Mouse (Mus musculus): ENCODE results near the gene Plekhm1.

Plekhm1 gene

GRCm38 (mm10) chr11:103394025-103394424, 18.5 kb downstream of the Plekhm1 start:
- DNase-seq (ENCODE audit: low spot score): no peak

DNA sequence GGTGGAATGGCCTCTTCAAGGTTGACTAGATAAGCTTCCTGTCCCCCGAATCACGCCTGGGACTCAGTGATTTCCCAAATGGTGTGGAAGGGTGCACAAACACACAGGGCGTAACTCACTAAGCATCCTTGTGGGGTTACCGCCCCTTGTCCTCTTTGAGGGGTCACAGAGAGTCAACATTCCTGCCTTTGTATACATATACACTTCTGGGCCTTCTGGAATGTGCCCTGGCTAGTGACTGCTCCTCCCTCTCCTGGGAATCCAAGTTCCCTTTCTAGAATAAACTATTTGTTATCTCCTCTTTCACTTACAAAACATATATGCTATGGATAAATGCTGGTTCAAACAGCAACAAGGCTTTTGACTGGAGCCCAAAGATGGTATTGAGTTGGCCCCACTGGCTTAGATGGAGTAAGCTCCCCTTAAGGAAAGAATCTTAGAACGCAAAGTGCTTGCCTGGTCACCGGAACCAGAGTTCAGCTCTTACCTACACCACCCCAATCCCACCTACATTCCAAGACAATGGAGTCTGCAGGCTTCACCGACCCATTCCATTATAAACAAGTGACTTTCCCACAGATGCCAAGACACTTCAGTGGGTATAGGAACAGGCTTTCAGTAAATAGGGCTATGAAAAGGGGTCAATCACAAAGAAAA, 24.5 kb downstream of the Plekhm1 start:
- DNase-seq (ENCODE audit: low spot score): peak; percentile 80

DNA sequence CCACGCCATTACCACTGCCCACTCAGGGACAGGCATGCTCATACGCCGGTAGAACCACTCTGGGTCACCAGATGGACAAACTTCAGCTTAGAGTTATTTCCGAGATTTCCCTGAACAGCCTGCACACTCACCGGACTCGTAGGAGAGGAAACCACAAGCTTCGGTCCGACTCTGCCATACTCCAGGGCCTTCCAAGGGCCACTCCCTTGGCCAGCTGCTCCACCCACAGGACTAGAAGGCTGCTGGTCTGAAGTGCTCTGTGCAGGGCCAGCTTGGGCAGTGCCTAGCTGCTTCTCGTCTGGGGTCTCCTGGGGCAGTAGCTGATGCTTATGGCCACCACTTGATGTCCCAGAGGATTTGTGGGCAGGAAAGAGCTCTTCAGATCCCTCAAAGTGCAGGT, 25.7 kb downstream of the Plekhm1 start:
- DNase-seq (ENCODE audit: low spot score): peak; percentile 77

GRCm38 (mm10) chr11:103381956-103382613, 30.4 kb downstream of the Plekhm1 start:
- peak; percentile 91 for DNase-seq (ENCODE audit: low spot score)

DNA sequence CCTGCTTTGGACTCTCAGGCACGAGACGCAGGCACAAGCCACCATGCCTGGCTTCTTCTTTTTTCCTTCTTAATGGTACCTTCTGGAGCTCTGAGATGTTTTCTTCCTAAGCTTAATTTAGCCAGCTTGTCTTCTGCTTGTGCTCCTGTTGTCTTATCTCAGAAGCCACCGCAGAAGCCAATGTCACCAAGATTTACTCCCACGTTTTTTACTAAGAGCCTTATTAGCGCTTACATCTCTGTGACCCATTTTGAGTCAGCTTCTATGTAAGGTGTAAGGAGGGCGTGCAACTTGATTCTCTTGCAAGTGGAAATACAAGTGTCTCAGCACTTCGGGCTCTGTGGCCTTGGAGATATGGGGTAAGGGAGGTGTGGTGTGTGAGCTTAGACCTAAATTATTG, 31.0 kb downstream of the Plekhm1 start:
- DNase-seq (ENCODE audit: low spot score): no peak

GRCm38 (mm10) chr11:103380460-103380859, 32.0 kb downstream of the Plekhm1 start:
- DNase-seq (ENCODE audit: low spot score): no peak

DNA sequence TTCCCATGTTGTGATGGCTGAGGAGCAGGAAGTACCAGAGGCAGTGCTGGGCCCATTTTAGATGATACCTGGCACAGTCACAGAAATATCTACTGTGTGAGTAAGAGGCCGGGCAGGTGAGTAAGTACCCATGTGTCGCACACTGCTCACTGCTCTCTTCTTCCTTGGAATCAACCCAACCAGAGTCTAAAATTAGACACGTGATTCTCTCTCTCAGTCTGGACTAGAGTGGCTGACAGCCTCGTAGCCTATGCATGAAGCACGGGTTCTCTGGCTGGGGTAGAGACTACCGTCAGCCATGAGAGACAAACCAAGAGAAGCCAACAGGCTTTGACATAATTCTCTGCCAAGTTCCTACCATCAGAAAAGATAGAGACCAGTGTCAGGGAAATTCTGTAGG, 34.1 kb downstream of the Plekhm1 start:
- no peak for DNase-seq (ENCODE audit: low spot score)

GRCm38 (mm10) chr11:103375772-103376171, 36.7 kb downstream of the Plekhm1 start:
- DNase-seq (ENCODE audit: low spot score): no peak

GRCm38 (mm10) chr11:103375258-103375657, 37.2 kb downstream of the Plekhm1 start:
- no peak for DNase-seq (ENCODE audit: low spot score)

GRCm38 (mm10) chr11:103373922-103374321, 38.6 kb downstream of the Plekhm1 start:
- DNase-seq (ENCODE audit: low spot score): no peak

DNA sequence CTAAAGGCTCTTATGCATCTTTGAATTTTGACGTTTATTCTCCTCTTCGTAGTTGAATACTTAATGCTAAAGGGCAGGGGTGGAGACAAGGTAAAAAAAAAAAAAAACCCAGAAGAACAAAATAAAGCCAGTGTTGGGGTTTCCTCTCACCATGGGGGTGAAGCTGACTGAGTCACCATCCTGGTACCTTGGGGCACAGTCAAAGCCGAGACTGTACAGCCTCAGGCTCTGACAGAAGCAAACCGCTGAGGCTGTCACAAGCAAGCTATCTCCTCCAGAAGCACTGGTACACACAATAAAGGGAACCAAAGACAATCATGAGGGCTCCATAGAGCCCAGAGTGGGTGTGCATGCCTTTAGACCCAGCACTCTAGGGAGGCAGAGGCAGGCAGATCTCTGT, 39.9 kb downstream of the Plekhm1 start:
- no peak for DNase-seq (ENCODE audit: low spot score)

- DNase-seq (ENCODE audit: low spot score): peak; percentile 60
These were observed 40.4 kb downstream of the Plekhm1 start for GRCm38 (mm10) chr11:103372068-103372467.

GRCm38 (mm10) chr11:103371222-103371539, 41.3 kb downstream of the Plekhm1 start:
- DNase-seq (ENCODE audit: low spot score): peak; percentile 63

- DNase-seq (ENCODE audit: low spot score): no peak
These were observed 41.9 kb downstream of the Plekhm1 start for GRCm38 (mm10) chr11:103370397-103371221.

- DNase-seq (ENCODE audit: low spot score): no peak
These were observed 47.0 kb downstream of the Plekhm1 start for GRCm38 (mm10) chr11:103365530-103365929.

- no peak for DNase-seq (ENCODE audit: low spot score)
These were observed 47.5 kb downstream of the Plekhm1 start for GRCm38 (mm10) chr11:103365022-103365421.

DNA sequence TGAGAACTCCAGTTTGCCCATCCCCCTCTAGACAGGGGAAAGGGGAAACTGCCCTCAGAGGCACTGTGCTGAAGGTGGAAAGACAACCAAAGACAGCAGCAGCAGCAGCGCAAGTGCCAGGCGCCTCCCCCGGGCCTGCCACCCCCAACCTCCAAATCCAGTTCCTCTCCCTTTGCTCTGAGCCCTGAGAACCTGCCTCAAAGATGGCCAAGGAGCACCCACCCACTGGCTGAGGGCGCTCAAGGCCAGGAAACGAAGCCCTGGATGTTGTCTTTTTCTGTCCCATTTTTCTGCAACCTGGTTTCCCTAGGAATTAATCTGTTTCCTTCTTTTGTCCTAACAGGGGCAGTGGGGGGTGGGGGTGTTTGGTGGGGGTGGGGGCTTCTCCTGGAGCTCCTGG, 48.2 kb downstream of the Plekhm1 start:
- DNase-seq (ENCODE audit: low spot score): no peak

GRCm38 (mm10) chr11:103363214-103364148, 49.0 kb downstream of the Plekhm1 start, which contains the start of gene Arhgap27:
Gene Arhgap27, minus strand, starts transcription at chr11:103363692.
- DNase-seq (ENCODE audit: low spot score): peak; percentile 89

DNA sequence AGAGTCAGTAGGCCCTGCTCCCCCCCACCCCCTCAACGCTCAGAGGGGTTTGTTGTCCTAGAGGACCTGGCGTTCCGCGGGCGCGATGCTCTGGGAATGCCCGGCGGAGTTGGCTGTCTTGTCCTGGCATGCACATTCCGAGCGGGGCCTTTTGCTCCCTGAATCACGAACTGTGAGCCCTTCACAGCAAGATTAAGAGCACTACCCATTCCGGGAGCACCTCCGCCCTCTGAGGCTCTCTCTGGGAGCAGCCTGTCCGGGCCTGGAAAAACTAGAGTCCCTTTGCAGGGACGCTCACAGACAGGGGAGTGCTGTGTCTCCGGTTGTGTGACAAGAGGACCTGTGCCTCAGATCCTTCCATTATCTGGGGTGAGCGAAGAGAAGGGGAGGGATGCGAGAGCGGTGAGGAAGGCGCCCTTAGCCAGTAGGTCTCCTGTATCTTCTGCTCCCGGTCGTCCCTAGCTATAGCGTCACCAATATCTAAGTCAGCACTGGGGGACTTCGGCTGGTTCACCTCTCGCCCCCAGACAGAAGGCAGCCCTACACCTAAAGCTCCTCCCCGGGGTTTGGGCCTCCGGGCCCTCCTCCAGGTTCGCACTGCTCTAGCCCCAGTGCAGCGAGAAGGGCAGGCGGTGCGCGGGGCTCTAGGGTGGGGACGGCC, 49.8 kb downstream of the Plekhm1 start:
- DNase-seq (ENCODE audit: low spot score): no peak

- DNase-seq (ENCODE audit: low spot score): peak; percentile 68
These were observed 50.4 kb downstream of the Plekhm1 start for GRCm38 (mm10) chr11:103362054-103362432.

- DNase-seq (ENCODE audit: low spot score): peak; percentile 87
These were observed 51.0 kb downstream of the Plekhm1 start for GRCm38 (mm10) chr11:103361396-103362053.

All from lung, postnatal 25 days (tissue).